Mouse (Mus musculus): ENCODE results near the gene Pkhd1. TPM values are rescaled to one million over a fixed set of nuclear protein-coding genes. Genes with fewer than 3 reads are reported as not detected.

Pkhd1 gene
- polyA plus RNA-seq, 1 experiment from 2014 or later = 0.10 TPM

DNA sequence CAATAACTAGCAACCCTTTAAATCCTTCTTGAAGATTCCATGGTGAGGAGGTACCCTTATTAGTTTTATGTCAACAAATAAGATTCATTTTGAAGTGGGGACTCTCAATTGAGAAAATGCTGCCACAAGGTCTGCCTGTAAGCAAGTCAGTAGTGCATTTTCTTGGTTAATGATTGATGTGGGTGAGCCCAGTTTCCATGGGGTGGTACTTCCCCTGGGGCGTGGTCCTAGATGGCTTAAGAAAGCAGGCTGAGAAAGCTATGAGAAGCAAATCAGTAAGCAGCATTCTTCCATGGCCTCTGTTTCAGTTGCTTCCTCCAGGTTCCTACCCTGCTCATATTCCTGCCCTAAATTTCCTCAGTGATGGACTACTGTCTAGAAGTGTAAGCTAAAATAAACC is 253.4 kb downstream of the Pkhd1 start:
- no peak for ATAC-seq (replicated peaks)
- no peak overlapping the region for H3K4me3 ChIP-seq
- no peaks in the 10 kb centered on the region for H3K27me3 ChIP-seq (replicated peaks)
- H3K27ac ChIP-seq = no peak overlapping the region
- H3K4me2 ChIP-seq = no peak overlapping the region
- no peaks in the 10 kb centered on the region for H3K36me3 ChIP-seq (replicated peaks)
- no peaks in the 10 kb centered on the region for H3K4me1 ChIP-seq
- H3K9ac ChIP-seq = no peak overlapping the region
- H3K9me3 ChIP-seq = no peaks in the 10 kb centered on the region
- 81% methylated on average over 1 of the region's 1 CpGs for WGBS

DNA sequence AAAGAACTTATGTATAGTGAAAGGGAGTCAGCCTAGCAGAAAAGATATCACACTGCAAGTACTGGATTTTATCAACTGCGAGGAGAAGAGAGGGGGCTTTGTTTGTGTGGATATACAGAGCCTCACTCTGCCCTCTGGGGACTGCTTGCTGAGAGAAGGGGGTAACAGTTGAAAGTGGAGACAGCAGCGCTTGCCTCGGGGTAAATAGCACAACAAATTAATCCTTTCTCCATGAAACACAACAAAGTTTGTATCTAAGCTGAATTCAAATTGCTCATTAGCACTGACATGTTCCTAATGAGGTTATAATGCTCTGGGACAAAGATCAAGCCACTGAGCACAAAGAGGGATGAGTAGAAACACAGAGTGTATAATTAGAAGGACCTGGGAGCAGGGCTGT is 273.2 kb downstream of the Pkhd1 start:
- no peak for ATAC-seq (replicated peaks)
- no peaks in the 10 kb centered on the region for H3K36me3 ChIP-seq (replicated peaks)
- no peaks in the 10 kb centered on the region for H3K27me3 ChIP-seq (replicated peaks)
- H3K4me1 ChIP-seq = no peaks in the 10 kb centered on the region
- no peaks in the 10 kb centered on the region for H3K9me3 ChIP-seq
- H3K27ac ChIP-seq = no peak overlapping the region
- H3K4me2 ChIP-seq = no peak overlapping the region
- H3K9ac ChIP-seq = no peak overlapping the region
- 28% methylated on average over 3 of the region's 3 CpGs for WGBS
- no peak overlapping the region for H3K4me3 ChIP-seq

GRCm38 (mm10) chr1:20311485-20311884 is 306.4 kb downstream of the Pkhd1 start:
- Histone ChIP-seq H3K27me3 (replicated peaks) (peaks cover 15% of the 10 kb centered on the region), H3K9ac (no peak overlapping the region), H3K9me3 (no peaks in the 10 kb centered on the region), H3K27ac (no peak overlapping the region), H3K4me3 (no peak overlapping the region), H3K36me3 (replicated peaks) (no peaks in the 10 kb centered on the region), H3K4me2 (no peak overlapping the region), H3K4me1 (no peaks in the 10 kb centered on the region)
- ATAC-seq (replicated peaks) = peak; percentile 87
- WGBS = 4% methylated on average over 2 of the region's 2 CpGs

GRCm38 (mm10) chr1:20310925-20311324 is 306.9 kb downstream of the Pkhd1 start:
- Histone ChIP-seq H3K36me3 (replicated peaks) (no peaks in the 10 kb centered on the region), H3K9ac (no peak overlapping the region), H3K9me3 (no peaks in the 10 kb centered on the region), H3K4me3 (no peak overlapping the region), H3K27ac (no peak overlapping the region), H3K4me1 (no peaks in the 10 kb centered on the region), H3K4me2 (no peak overlapping the region), H3K27me3 (replicated peaks) (peaks cover 15% of the 10 kb centered on the region)
- peak; percentile 18; the same call in 1 of the 2 replicates for ATAC-seq (replicated peaks)
- 74% methylated on average over 6 of the region's 6 CpGs for WGBS

DNA sequence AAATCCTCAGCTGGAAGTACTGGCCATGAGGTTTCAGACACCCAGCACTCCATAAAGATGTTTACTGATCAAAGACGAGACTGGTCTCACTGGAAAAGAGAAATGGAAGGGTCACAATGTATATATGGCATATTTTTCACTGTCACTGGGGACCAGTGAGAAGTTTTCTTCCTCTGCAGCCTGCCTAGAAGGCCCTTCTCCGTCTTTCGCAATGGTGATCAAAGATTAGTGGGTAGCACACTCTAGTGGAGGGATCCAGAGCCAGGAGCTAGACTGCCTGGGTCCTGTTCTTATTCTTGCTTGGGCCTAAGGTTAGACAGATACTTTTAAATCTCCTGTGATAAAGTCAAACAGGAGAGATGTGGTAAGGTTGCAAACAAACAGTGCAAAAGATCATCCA is 311.7 kb downstream of the Pkhd1 start:
- peaks cover 18% of the 10 kb centered on the region for H3K27me3 ChIP-seq (replicated peaks)
- WGBS = 55% methylated on average over 3 of the region's 3 CpGs
- H3K27ac ChIP-seq = no peak overlapping the region
- H3K4me3 ChIP-seq = no peak overlapping the region
- ATAC-seq (replicated peaks) = no peak
- H3K9ac ChIP-seq = no peak overlapping the region
- no peaks in the 10 kb centered on the region for H3K9me3 ChIP-seq
- peaks cover 11% of the 10 kb centered on the region; the same call in 1 of the 2 replicates for H3K4me1 ChIP-seq
- H3K4me2 ChIP-seq = no peak overlapping the region
- H3K36me3 ChIP-seq (replicated peaks) = no peaks in the 10 kb centered on the region

- peak; percentile 95 for ATAC-seq (replicated peaks)
- 14% methylated on average over 6 of the region's 6 CpGs for WGBS
- Histone ChIP-seq H3K27ac (peak overlapping the region; percentile 65), H3K4me2 (no peak overlapping the region), H3K4me1 (peaks cover 11% of the 10 kb centered on the region; the same call in 1 of the 2 replicates), H3K36me3 (replicated peaks) (no peaks in the 10 kb centered on the region), H3K9me3 (no peaks in the 10 kb centered on the region), H3K4me3 (no peak overlapping the region), H3K27me3 (replicated peaks) (0 out of 2 replicates have a peak, but pooled peaks cover 9% of the 10 kb centered on the region), H3K9ac (no peak overlapping the region)
Observed at GRCm38 (mm10) chr1:20302943-20303578, 314.8 kb downstream of the Pkhd1 start.

DNA sequence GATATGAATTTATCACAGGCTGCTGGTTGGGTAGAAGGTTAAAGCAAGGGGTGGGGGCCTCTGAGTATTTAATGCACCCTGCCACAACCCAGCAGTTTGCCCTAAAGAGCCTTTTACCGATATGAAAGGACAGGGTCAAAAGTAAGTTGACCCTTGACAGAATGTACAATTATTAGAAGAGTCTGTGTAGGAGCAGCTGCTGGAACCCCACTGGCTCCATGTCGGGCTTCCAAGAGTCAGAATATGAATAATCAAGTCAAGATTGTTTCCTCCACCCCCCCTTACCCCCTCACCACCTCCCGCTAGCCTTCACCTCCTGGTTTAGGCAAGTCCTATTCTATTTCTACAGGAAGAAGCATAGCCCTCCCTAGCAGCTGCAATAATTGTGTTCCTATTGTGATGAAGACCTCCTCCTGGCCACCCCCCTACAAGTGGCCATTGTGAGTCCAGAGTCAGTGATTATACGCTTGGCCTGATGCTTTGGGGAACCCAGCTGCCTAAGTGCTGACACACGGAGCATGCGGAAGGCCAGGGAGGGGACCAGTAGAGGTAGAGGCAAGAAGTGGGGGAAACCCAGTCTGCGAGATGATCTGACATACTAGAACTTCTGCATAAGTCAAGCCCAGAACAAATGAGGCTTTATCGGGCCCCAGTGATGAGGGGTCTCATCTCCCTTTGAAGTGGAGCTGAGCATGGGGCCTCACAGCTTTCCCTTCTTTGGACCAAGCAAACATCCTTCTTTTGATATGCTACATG is 315.5 kb downstream of the Pkhd1 start:
- 0 out of 2 replicates have a peak, but pooled peaks cover 9% of the 10 kb centered on the region for H3K27me3 ChIP-seq (replicated peaks)
- ATAC-seq (replicated peaks) = peak; percentile 79
- H3K9ac ChIP-seq = no peak overlapping the region
- no peaks in the 10 kb centered on the region for H3K36me3 ChIP-seq (replicated peaks)
- WGBS = 13% methylated on average over 8 of the region's 8 CpGs
- no peaks in the 10 kb centered on the region for H3K9me3 ChIP-seq
- no peak overlapping the region for H3K4me3 ChIP-seq
- H3K27ac ChIP-seq = peak overlapping the region; percentile 65
- H3K4me1 ChIP-seq = peaks cover 11% of the 10 kb centered on the region; the same call in 1 of the 2 replicates
- H3K4me2 ChIP-seq = no peak overlapping the region

DNA sequence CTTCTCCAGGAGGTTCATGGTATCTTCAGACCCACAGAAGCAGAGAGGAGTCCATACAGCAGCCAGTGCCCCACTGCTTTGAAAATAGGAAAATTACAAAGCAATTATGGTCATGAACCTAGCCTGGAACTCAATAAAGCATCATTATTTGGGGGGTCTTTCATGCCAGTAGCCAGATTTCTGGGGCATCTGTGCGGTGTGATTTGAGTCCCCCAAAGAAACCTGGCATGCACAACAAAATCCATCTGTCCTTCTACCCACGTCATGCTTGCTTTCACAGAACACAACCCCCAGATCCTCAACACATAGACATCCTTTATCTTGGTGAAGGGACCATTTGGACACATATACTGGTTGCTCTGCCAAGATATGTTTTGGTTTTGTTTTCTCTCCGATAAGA is 316.2 kb downstream of the Pkhd1 start:
- H3K27me3 ChIP-seq (replicated peaks) = 0 out of 2 replicates have a peak, but pooled peaks cover 7% of the 10 kb centered on the region
- WGBS = 56% methylated on average over 3 of the region's 3 CpGs
- H3K27ac ChIP-seq = no peak overlapping the region
- H3K9me3 ChIP-seq = no peaks in the 10 kb centered on the region
- H3K9ac ChIP-seq = no peak overlapping the region
- no peak for ATAC-seq (replicated peaks)
- no peaks in the 10 kb centered on the region for H3K36me3 ChIP-seq (replicated peaks)
- no peak overlapping the region for H3K4me2 ChIP-seq
- peaks cover 11% of the 10 kb centered on the region; the same call in 1 of the 2 replicates for H3K4me1 ChIP-seq
- H3K4me3 ChIP-seq = no peak overlapping the region

- no peaks in the 10 kb centered on the region for H3K4me1 ChIP-seq
- no peak for ATAC-seq (replicated peaks)
- H3K9ac ChIP-seq = no peak overlapping the region
Observed at GRCm38 (mm10) chr1:20288696-20289095, 329.2 kb downstream of the Pkhd1 start.

DNA sequence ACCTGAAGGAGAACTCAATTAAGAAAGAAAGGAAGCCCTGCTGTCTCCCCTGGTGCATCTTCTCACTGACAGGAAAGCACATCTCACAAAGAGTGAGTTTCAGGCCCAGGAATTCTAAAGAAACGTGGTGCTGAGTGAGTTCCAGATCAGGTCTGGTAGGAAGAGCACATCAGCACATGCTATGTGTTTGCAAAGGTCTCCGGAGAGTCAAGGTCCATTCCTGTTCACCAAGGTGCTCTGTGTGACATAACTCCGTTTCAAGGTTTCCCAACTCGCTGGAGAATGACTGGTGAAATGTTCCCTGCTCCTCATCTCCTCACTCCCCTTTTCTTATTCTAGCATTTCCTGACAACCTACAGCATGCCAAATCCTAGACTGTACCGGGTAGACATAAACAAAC is 357.5 kb downstream of the Pkhd1 start:
- no peak for ATAC-seq (replicated peaks)
- no peak overlapping the region for H3K4me2 ChIP-seq
- no peaks in the 10 kb centered on the region for H3K27me3 ChIP-seq (replicated peaks)
- H3K36me3 ChIP-seq (replicated peaks) = no peaks in the 10 kb centered on the region
- no peak overlapping the region for H3K4me3 ChIP-seq
- H3K9ac ChIP-seq = no peak overlapping the region
- no peak overlapping the region for H3K27ac ChIP-seq
- WGBS = 69% methylated on average over 5 of the region's 5 CpGs
- no peaks in the 10 kb centered on the region for H3K4me1 ChIP-seq
- H3K9me3 ChIP-seq = no peaks in the 10 kb centered on the region

More at GRCm38 (mm10) chr1:20288696-20289095, 329.2 kb downstream of the Pkhd1 start:
- no peak overlapping the region for H3K4me2 ChIP-seq
- no peaks in the 10 kb centered on the region for H3K27me3 ChIP-seq (replicated peaks)
- no peak overlapping the region for H3K27ac ChIP-seq
- no peaks in the 10 kb centered on the region for H3K9me3 ChIP-seq
- no peaks in the 10 kb centered on the region for H3K36me3 ChIP-seq (replicated peaks)
- no peak overlapping the region for H3K4me3 ChIP-seq
- WGBS = 84% methylated on average over 1 of the region's 1 CpGs

- ATAC-seq (replicated peaks) = no peak
- 70% methylated on average over 2 of the region's 2 CpGs for WGBS
- no peak overlapping the region for H3K27ac ChIP-seq
- no peak overlapping the region for H3K4me3 ChIP-seq
- H3K4me2 ChIP-seq = no peak overlapping the region
- no peak overlapping the region for H3K9ac ChIP-seq
- H3K27me3 ChIP-seq (replicated peaks) = no peaks in the 10 kb centered on the region
- no peaks in the 10 kb centered on the region for H3K36me3 ChIP-seq (replicated peaks)
- no peaks in the 10 kb centered on the region for H3K9me3 ChIP-seq
- H3K4me1 ChIP-seq = no peaks in the 10 kb centered on the region
Observed at GRCm38 (mm10) chr1:20248169-20248568, 369.7 kb downstream of the Pkhd1 start.

DNA sequence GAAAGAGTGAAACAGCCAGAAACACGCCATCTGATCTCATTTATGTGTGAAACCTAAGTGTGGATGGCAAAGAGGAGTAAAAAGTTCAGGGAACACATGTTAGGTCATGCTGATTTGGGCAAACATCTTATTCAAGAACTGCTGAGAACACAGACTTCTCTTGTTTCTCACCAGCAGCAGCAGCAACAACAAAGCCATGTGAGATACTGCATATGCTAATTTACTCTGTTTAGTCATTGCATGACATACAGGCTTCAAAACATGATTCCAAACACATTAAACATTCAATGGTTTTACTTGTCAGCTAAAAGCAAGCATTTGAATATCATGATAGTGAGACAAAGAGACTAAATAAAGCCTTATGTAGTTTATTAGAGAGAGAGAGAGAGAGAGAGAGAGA is 401.2 kb downstream of the Pkhd1 start:
- H3K9me3 ChIP-seq = no peaks in the 10 kb centered on the region
- no peak overlapping the region for H3K4me2 ChIP-seq
- no peaks in the 10 kb centered on the region for H3K4me1 ChIP-seq
- no peaks in the 10 kb centered on the region for H3K36me3 ChIP-seq (replicated peaks)
- no peaks in the 10 kb centered on the region for H3K27me3 ChIP-seq (replicated peaks)
- H3K4me3 ChIP-seq = no peak overlapping the region
- H3K9ac ChIP-seq = no peak overlapping the region
- no peak overlapping the region for H3K27ac ChIP-seq
- ATAC-seq (replicated peaks) = no peak
- 53% methylated on average over 1 of the region's 1 CpGs for WGBS
